Mouse (Mus musculus) neural tube, embryonic 11.5 days (tissue): ENCODE measurements around the gene Ostf1. TPM values are rescaled to one million over a fixed set of nuclear protein-coding genes. Genes with fewer than 3 reads are reported as not detected.

Experiments used
- ATAC-seq: fragments of 200-750 bp; cut with Nextera tagmentation; 2 replicates; pipeline ENCODE4 v1.8.0; 2017; ENCODE audit warnings: moderate number of reproducible peaks, mild to moderate bottlenecking, moderate TSS enrichment, moderate library complexity; ENCODE audit not compliant: insufficient read depth, low FRiP score, low TSS enrichment
- DNase-seq: peaks from one replicate; pipeline ENCODE4 v3.0.0-alpha.2; 2015; ENCODE audit warnings: low spot score
- H3K27ac ChIP-seq: fragments of 300-500 bp; sonication (generic); 2 replicates; pipeline ENCODE4 v1.5.1; 2014; ENCODE audit warnings: low read depth, mild to moderate bottlenecking, low read length
- H3K27me3 ChIP-seq: fragments of 300-500 bp; sonication (generic); 2 replicates; pipeline ENCODE4 v1.6.1; 2014; ENCODE audit warnings: mild to moderate bottlenecking, low read length, mixed read lengths; ENCODE audit not compliant: control insufficient read depth, insufficient read depth
- H3K36me3 ChIP-seq: fragments of 300-500 bp; sonication (generic); 2 replicates; pipeline ENCODE4 v1.6.1; 2014; ENCODE audit warnings: mild to moderate bottlenecking, low read length, moderate library complexity, mixed read lengths; ENCODE audit not compliant: control insufficient read depth, insufficient read depth
- H3K4me1 ChIP-seq: fragments of 300-500 bp; sonication (generic); 2 replicates; pipeline ENCODE4 v1.6.1; 2014; ENCODE audit warnings: low read length, mixed read lengths; ENCODE audit not compliant: control insufficient read depth, insufficient read depth
- H3K4me2 ChIP-seq: fragments of 300-500 bp; sonication (generic); 2 replicates; pipeline ENCODE4 v1.6.1; 2014; ENCODE audit warnings: low read depth, mild to moderate bottlenecking, moderate library complexity
- H3K4me3 ChIP-seq: fragments of 300-500 bp; sonication (generic); 2 replicates; pipeline ENCODE4 v1.5.1; 2014; ENCODE audit warnings: low read depth, low read length
- H3K9ac ChIP-seq: fragments of 300-500 bp; sonication (generic); 2 replicates; pipeline ENCODE4 v1.6.1; 2014; ENCODE audit warnings: mild to moderate bottlenecking, low read length
- H3K9me3 ChIP-seq: fragments of 300-500 bp; sonication (generic); 2 replicates; pipeline ENCODE4 v1.6.1; 2016; ENCODE audit warnings: low read length; ENCODE audit not compliant: control insufficient read depth
- WGBS: fragments of 180-500 bp; shearing (Covaris S2); extraction: QIAGEN DNeasy Blood & Tissue Kit; methylation state at CpG from one replicate; pipeline ENCODE4 v1.1.7; 2014; 5-methylcytosine and 5-hydroxymethylcytosine counted together
- polyA plus RNA-seq: library from polyadenylated mRNA; unstranded; fragments of >200 nt; fragmentation: Nextera tagmentation; extraction: Ambion mirVana; gene quantifications from 2 replicates; pipeline ENCODE4 v1.2.1, GENCODE M21; 2014

Ostf1 gene
- polyA plus RNA-seq, 1 experiment from 2014 or later: 50.0 TPM

DNA sequence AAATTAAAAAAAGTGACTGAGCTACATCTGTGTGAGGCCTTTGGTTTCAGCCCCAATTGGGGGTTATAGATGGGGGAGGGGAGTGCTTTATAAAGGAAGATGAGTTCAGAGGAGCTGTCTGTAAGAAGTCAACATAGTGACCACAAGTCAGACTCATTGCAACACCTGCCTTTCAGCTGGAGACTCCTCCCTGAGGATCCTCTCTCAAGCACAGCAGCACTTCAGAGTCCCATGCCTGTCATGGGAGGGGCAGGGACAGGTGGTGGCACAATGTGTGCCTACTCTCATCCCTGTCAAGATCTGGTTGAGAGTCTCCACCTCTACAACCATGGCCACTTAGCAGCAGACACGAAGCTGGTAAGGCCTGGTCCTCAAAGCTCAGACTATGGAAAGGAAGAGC is 11.9 kb downstream of the Ostf1 start:
- Histone ChIP-seq H3K36me3 (no peaks in the 10 kb centered on the region), H3K4me1 (no peaks in the 10 kb centered on the region), H3K9ac (no peak overlapping the region), H3K4me2 (no peak overlapping the region), H3K27me3 (no peaks in the 10 kb centered on the region), H3K4me3 (no peak overlapping the region), H3K27ac (no peak overlapping the region), H3K9me3 (no peaks in the 10 kb centered on the region)
- no peak for ATAC-seq
- WGBS: 84% methylated on average over 1 of the region's 1 CpGs
- DNase-seq: no peak

DNA sequence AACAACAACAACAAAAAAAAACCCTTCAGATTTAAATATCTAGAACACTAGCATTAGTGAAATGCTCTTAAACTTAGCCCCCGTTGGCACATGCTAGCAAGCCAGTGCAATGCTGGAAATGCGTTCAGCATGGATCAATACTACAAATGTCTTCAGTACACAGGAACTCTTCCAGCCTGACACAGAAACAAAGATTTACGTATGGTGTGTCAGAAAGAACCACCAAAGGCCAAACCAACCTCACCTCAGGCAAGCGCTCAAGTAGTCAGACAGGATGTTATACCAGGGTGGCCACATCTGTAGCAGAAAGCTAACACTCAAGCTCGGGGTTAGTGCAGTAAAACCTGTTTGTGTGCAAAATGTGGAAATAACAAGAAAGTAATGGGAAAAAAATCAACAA is 12.6 kb downstream of the Ostf1 start:
- 73% methylated on average over 5 of the region's 5 CpGs for WGBS
- Histone ChIP-seq H3K4me2 (no peak overlapping the region), H3K9me3 (no peaks in the 10 kb centered on the region), H3K36me3 (no peaks in the 10 kb centered on the region), H3K27ac (no peak overlapping the region), H3K4me3 (no peak overlapping the region), H3K4me1 (no peaks in the 10 kb centered on the region), H3K9ac (no peak overlapping the region), H3K27me3 (no peaks in the 10 kb centered on the region)
- DNase-seq (no peak), ATAC-seq (no peak)

DNA sequence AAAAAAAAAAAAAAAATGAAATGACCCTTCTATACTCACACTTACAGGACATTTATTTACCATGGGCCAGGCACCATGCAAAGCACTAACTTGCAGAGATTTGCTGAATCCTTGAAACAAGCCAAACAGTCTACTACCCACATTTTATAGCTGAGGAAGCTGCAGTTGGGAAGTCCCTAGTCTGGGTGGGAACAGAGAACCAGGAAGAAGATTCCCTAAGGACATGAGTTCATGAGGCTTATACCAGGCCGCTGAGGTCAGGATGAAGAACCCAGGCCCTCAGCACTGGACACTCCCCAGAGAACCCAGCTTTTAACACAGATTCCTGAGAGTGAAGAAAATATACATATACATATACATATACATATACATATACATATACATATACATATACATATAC is 14.1 kb downstream of the Ostf1 start:
- Histone ChIP-seq H3K9ac (no peak overlapping the region), H3K4me3 (no peak overlapping the region), H3K27me3 (no peaks in the 10 kb centered on the region), H3K9me3 (no peaks in the 10 kb centered on the region), H3K36me3 (no peaks in the 10 kb centered on the region), H3K4me1 (no peaks in the 10 kb centered on the region), H3K4me2 (no peak overlapping the region), H3K27ac (no peak overlapping the region)
- no peak for ATAC-seq
- WGBS: 78% methylated on average over 1 of the region's 1 CpGs
- no peak for DNase-seq

DNA sequence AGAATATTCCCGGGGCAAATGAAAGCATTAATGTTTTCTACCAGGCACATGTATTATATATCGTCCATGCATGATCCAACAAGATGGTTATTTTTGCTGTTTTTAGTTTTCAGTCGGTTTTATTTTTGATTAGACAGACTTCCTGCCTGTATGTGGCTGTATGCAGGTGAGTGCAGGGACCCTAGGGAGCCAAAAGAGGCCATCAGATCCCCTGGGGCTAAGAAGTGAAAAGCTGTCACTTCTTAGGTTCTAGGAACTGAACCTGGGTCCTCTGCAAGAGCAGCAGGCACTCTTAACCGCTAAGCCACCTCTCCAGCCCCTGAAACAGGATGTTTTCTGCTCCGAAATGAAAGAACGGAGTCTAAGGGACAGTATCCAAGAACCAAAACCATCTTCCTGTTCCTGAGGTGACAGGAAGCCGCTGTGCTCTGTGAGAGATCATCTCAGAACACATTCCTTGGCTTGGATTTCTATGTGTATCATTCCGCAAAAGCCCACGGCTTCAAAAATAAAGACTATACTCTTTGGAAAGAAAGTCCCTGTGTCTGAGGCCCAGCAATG is 15.9 kb downstream of the Ostf1 start:
- WGBS: 73% methylated on average over 9 of the region's 9 CpGs
- Histone ChIP-seq H3K9ac (no peak overlapping the region), H3K4me3 (no peak overlapping the region), H3K4me1 (no peaks in the 10 kb centered on the region), H3K9me3 (no peaks in the 10 kb centered on the region), H3K4me2 (no peak overlapping the region), H3K27ac (no peak overlapping the region), H3K36me3 (no peaks in the 10 kb centered on the region), H3K27me3 (no peaks in the 10 kb centered on the region)
- DNase-seq (no peak), ATAC-seq (no peak)

DNA sequence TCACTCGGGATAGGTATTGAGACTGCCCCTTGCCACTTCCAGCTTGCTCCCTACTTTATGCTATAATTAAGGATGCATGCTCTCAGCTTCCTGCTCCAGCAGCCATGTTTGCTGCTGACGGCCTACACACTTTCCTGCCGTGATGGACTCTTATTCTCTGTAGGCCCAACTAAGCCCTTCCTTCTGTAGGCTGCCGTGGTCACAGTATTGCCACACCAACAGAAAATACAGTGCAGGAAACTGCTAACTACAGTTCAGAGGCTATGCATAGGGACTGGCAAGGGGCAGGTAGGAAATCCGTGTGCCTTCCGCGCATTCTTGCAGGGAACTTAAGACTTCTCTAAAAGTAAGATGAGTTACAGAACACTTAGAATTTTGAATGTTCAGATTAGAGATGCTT is 17.3 kb downstream of the Ostf1 start:
- ATAC-seq (no peak), DNase-seq (no peak)
- H3K36me3 ChIP-seq: no peaks in the 10 kb centered on the region
- no peaks in the 10 kb centered on the region for H3K9me3 ChIP-seq
- WGBS: 90% methylated on average over 7 of the region's 7 CpGs
- H3K27ac ChIP-seq: no peak overlapping the region
- no peak overlapping the region for H3K4me2 ChIP-seq
- H3K27me3 ChIP-seq: no peaks in the 10 kb centered on the region
- H3K4me1 ChIP-seq: no peaks in the 10 kb centered on the region
- no peak overlapping the region for H3K4me3 ChIP-seq
- H3K9ac ChIP-seq: no peak overlapping the region

DNA sequence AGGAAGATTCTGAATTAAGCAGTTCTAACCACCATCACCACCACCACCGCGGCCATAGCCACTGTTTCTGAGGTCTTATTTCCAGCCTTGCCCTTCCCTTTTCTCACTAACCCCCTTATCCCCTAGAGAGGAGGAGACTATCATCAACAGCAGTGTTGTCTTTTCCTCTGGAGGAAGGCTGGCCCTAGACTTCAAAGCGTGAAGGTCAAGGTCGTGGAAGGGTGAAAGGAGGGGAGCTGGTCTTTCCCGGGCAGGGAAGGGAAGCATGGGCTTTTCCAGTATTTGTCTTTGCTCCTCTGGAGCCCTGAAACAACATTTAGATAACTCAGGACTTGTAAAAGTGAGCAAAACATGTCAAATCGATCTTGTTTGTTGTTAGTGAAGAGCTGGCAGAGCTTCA is 22.6 kb downstream of the Ostf1 start:
- Histone ChIP-seq H3K27ac (no peak overlapping the region), H3K9me3 (no peaks in the 10 kb centered on the region), H3K9ac (no peak overlapping the region), H3K36me3 (no peaks in the 10 kb centered on the region), H3K27me3 (no peaks in the 10 kb centered on the region), H3K4me2 (no peak overlapping the region), H3K4me3 (no peak overlapping the region), H3K4me1 (no peaks in the 10 kb centered on the region)
- DNase-seq: no peak
- WGBS: 63% methylated on average over 6 of the region's 6 CpGs
- no peak for ATAC-seq

DNA sequence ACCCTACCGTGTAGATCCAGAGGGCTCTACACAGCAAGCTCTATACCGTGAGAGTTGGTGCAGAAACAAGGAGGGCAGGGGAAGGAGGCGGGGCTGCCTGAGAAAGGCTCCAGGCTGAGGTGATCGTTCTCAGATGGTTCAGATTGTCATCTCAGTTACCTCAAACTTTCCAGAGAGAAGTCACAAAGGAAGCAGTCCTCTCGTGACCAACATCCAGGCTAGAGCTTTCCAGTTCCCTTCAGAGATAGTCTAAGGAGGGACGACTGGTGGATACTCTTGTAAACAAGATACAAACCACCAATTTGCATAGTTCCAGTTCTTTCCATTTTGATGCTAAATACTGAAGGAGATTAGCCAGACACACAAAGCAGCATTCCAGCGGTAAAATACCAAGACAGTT is 23.7 kb downstream of the Ostf1 start:
- Histone ChIP-seq H3K27me3 (no peaks in the 10 kb centered on the region), H3K36me3 (no peaks in the 10 kb centered on the region), H3K27ac (no peak overlapping the region), H3K4me1 (no peaks in the 10 kb centered on the region), H3K9ac (no peak overlapping the region), H3K4me3 (no peak overlapping the region), H3K9me3 (no peaks in the 10 kb centered on the region), H3K4me2 (no peak overlapping the region)
- ATAC-seq (no peak), DNase-seq (no peak)
- WGBS: 51% methylated on average over 7 of the region's 7 CpGs

DNA sequence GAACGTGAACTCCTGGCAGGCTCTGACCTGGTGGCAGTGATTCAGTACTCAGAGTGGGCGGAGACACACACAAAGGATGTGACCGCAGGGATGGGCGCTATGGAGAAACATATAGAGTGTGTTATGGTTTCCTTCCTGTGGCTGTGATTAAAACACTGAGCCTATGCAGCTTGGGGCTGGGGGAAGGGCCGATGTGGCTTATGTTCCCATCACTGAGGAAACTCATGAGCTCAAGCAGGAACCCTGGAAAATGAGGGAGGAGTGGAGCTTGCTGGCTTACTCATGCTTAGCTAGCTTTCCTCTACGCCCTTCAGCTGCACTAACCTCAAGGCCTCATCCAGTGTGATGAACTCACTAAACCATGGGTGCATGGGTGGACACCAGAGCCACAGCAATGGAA is 28.6 kb downstream of the Ostf1 start:
- H3K9me3 ChIP-seq: no peaks in the 10 kb centered on the region
- no peaks in the 10 kb centered on the region for H3K36me3 ChIP-seq
- ATAC-seq: no peak
- WGBS: 84% methylated on average over 6 of the region's 6 CpGs
- no peak overlapping the region for H3K4me2 ChIP-seq
- no peak overlapping the region for H3K4me3 ChIP-seq
- no peak overlapping the region for H3K27ac ChIP-seq
- no peak overlapping the region for H3K9ac ChIP-seq
- H3K27me3 ChIP-seq: no peaks in the 10 kb centered on the region
- no peaks in the 10 kb centered on the region for H3K4me1 ChIP-seq
- no peak for DNase-seq

DNA sequence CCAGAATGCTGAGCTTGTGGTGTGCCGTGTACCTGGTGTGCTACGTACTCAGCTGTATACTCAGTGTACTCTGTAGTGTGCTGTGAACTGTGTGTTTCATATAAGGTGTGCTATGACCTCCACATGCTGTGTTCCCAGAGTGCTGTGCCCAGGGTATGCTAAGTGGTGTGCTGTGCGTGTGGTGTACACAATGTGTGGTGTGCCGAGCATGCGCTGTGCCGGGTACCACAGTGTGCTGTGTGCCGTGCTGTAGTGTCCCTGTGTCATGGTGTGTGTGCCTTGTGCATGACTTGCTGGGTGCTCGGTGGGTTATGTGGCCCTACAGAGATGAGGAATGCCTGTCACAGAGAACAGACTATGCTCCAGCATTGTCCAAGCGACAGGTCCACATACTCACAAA is 31.0 kb downstream of the Ostf1 start:
- no peak overlapping the region for H3K27ac ChIP-seq
- no peak overlapping the region for H3K4me3 ChIP-seq
- no peaks in the 10 kb centered on the region for H3K9me3 ChIP-seq
- no peak for ATAC-seq
- H3K27me3 ChIP-seq: no peaks in the 10 kb centered on the region
- H3K4me1 ChIP-seq: no peaks in the 10 kb centered on the region
- WGBS: 96% methylated on average over 9 of the region's 9 CpGs
- no peak for DNase-seq
- H3K4me2 ChIP-seq: no peak overlapping the region
- no peaks in the 10 kb centered on the region for H3K36me3 ChIP-seq
- H3K9ac ChIP-seq: no peak overlapping the region
